Mouse (Mus musculus) hindbrain, embryonic 14.5 days (tissue): ENCODE data around the gene Catsperg1. TPM values are rescaled to one million over a fixed set of nuclear protein-coding genes. Genes with fewer than 3 reads are reported as not detected.
A peak's percentile ranks its signal among the peaks of the same experiment; 100 is the strongest.
"Not testable (repeated sequence)": the region's sequence is repeated elsewhere in the genome, so short reads cannot be mapped to it uniquely, and the experiment has no call there.

Experiments used
- ATAC-seq: fragments of 200-750 bp; cut with Nextera tagmentation; 2 replicates; pipeline ENCODE4 v1.8.0; 2017; ENCODE audit warnings: moderate number of reproducible peaks, mild to moderate bottlenecking, moderate TSS enrichment, moderate library complexity; ENCODE audit not compliant: low FRiP score
- DNase-seq: peaks from one replicate; pipeline ENCODE4 v3.0.0-alpha.2; 2015; ENCODE audit warnings: low spot score
- H3K27ac ChIP-seq: fragments of 300-500 bp; sonication (generic); 2 replicates; pipeline ENCODE4 v1.5.1; 2014; ENCODE audit warnings: mild to moderate bottlenecking, moderate library complexity
- H3K27me3 ChIP-seq: fragments of 300-500 bp; sonication (generic); 2 replicates; pipeline ENCODE4 v1.6.1; 2014; ENCODE audit warnings: mild to moderate bottlenecking, low read length, mixed read lengths; ENCODE audit not compliant: control insufficient read depth, insufficient read depth
- H3K36me3 ChIP-seq: fragments of 300-500 bp; sonication (generic); replicated peaks from 2 replicates; pipeline ENCODE4 v1.6.1; 2014; ENCODE audit not compliant: control insufficient read depth, insufficient read depth
- H3K4me1 ChIP-seq: fragments of 300-500 bp; sonication (generic); replicated peaks from 2 replicates; pipeline ENCODE4 v1.6.1; 2014; ENCODE audit warnings: antibody characterized with exemption, low read length, mixed read lengths; ENCODE audit not compliant: control insufficient read depth, insufficient read depth
- H3K4me2 ChIP-seq: fragments of 300-500 bp; sonication (generic); replicated peaks from 2 replicates; pipeline ENCODE4 v1.6.1; 2014; ENCODE audit warnings: mild to moderate bottlenecking, moderate library complexity
- H3K4me3 ChIP-seq: fragments of 300-500 bp; sonication (generic); replicated peaks from 2 replicates; pipeline ENCODE4 v1.5.1; 2014; ENCODE audit warnings: mild to moderate bottlenecking, low read length
- H3K9ac ChIP-seq: fragments of 300-500 bp; sonication (generic); 2 replicates; pipeline ENCODE4 v1.6.1; 2014
- H3K9me3 ChIP-seq: fragments of 300-500 bp; sonication (generic); 2 replicates; pipeline ENCODE4 v1.6.1; 2016; ENCODE audit warnings: low read length; ENCODE audit not compliant: control insufficient read depth
- WGBS: fragments of 180-500 bp; shearing (Covaris S2); extraction: QIAGEN DNeasy Blood & Tissue Kit; methylation state at CpG from one replicate; pipeline ENCODE4 v1.1.7; 2014; 5-methylcytosine and 5-hydroxymethylcytosine counted together
- polyA plus RNA-seq: library from polyadenylated mRNA; unstranded; fragments of >200 nt; fragmentation: Nextera tagmentation; extraction: Ambion mirVana; gene quantifications from 2 replicates; pipeline ENCODE4 v1.2.1, GENCODE M21; 2014

The Catsperg1 gene
- polyA plus RNA-seq, 1 experiment from 2014 or later: 3.3 TPM

GRCm38 (mm10) chr7:29154018-29154720 is 59.7 kb downstream of the Catsperg1 start:
- H3K4me2 ChIP-seq: no peak overlapping the region
- H3K36me3 ChIP-seq: no peaks in the 10 kb centered on the region
- H3K27ac ChIP-seq: no peak overlapping the region
- no peaks in the 10 kb centered on the region; the same call in 1 of the 2 replicates for H3K9me3 ChIP-seq
- DNase-seq (no peak), ATAC-seq (no peak)
- 0 out of 2 replicates have a peak, but pooled peaks cover 5% of the 10 kb centered on the region for H3K4me1 ChIP-seq
- H3K4me3 ChIP-seq: no peak overlapping the region
- 96% methylated on average over 14 of the region's 14 CpGs for WGBS
- H3K9ac ChIP-seq: no peak overlapping the region
- H3K27me3 ChIP-seq: 0 out of 2 replicates have a peak, but pooled peaks cover 5% of the 10 kb centered on the region

- H3K4me2 ChIP-seq: no peak overlapping the region
- no peak overlapping the region for H3K27ac ChIP-seq
- H3K4me3 ChIP-seq: no peak overlapping the region
- H3K27me3 ChIP-seq: no peaks in the 10 kb centered on the region
- DNase-seq (no peak), ATAC-seq (no peak)
- no peaks in the 10 kb centered on the region for H3K36me3 ChIP-seq
- WGBS: 67% methylated on average over 10 of the region's 10 CpGs
- no peaks in the 10 kb centered on the region; the same call in 1 of the 2 replicates for H3K9me3 ChIP-seq
- H3K4me1 ChIP-seq: 0 out of 2 replicates have a peak, but pooled peaks cover 5% of the 10 kb centered on the region
- no peak overlapping the region for H3K9ac ChIP-seq
Observed at GRCm38 (mm10) chr7:29151486-29151885, 62.3 kb downstream of the Catsperg1 start.

DNA sequence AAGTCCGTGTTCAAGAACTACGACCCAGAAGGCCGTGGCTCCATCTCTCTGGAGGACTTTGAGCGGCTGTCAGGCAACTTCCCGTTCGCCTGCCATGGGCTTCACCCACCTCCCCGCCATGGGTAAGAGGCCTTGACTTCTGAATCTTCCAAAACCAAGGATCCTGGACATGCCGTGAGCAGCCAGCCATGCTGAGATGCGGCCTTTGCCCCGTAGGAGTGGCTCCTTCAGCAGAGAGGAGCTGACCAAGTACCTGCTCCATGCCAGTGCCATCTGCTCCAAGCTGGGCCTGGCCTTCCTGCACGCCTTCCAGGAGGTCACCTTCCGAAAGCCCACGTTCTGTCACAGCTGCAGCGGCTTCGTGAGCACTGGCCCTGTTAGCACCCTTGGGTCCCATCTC is 65.1 kb downstream of the Catsperg1 start:
- Histone ChIP-seq H3K4me2 (no peak overlapping the region), H3K27ac (no peak overlapping the region), H3K36me3 (no peaks in the 10 kb centered on the region), H3K27me3 (no peaks in the 10 kb centered on the region), H3K4me1 (no peaks in the 10 kb centered on the region), H3K9me3 (no peaks in the 10 kb centered on the region), H3K4me3 (no peak overlapping the region), H3K9ac (no peak overlapping the region)
- DNase-seq: no peak
- WGBS: 85% methylated on average over 15 of the region's 15 CpGs
- ATAC-seq: no peak

- DNase-seq (no peak), ATAC-seq (no peak)
- WGBS: 88% methylated on average over 7 of the region's 7 CpGs
- Histone ChIP-seq H3K9me3 (no peaks in the 10 kb centered on the region), H3K36me3 (no peaks in the 10 kb centered on the region), H3K27me3 (no peaks in the 10 kb centered on the region), H3K27ac (no peak overlapping the region), H3K4me2 (no peak overlapping the region), H3K9ac (no peak overlapping the region), H3K4me3 (no peak overlapping the region), H3K4me1 (no peaks in the 10 kb centered on the region)
Observed at GRCm38 (mm10) chr7:29146625-29147367, 67.0 kb downstream of the Catsperg1 start.

GRCm38 (mm10) chr7:29144006-29144405 is 69.8 kb downstream of the Catsperg1 start:
- H3K4me3 ChIP-seq: no peak overlapping the region
- ATAC-seq (no peak), DNase-seq (no peak)
- no peak overlapping the region for H3K9ac ChIP-seq
- no peak overlapping the region for H3K27ac ChIP-seq
- no peaks in the 10 kb centered on the region for H3K9me3 ChIP-seq
- no peak overlapping the region for H3K4me2 ChIP-seq
- WGBS: 90% methylated on average over 4 of the region's 4 CpGs
- no peaks in the 10 kb centered on the region for H3K4me1 ChIP-seq
- no peaks in the 10 kb centered on the region for H3K36me3 ChIP-seq
- no peaks in the 10 kb centered on the region for H3K27me3 ChIP-seq

- Histone ChIP-seq H3K4me3 (no peak overlapping the region), H3K4me1 (no peaks in the 10 kb centered on the region), H3K27ac (no peak overlapping the region), H3K9ac (no peak overlapping the region), H3K36me3 (no peaks in the 10 kb centered on the region), H3K4me2 (no peak overlapping the region), H3K9me3 (no peaks in the 10 kb centered on the region), H3K27me3 (peaks cover 3% of the 10 kb centered on the region; the same call in 1 of the 2 replicates)
- 86% methylated on average over 8 of the region's 8 CpGs for WGBS
- DNase-seq: no peak
- ATAC-seq: no peak
Observed at GRCm38 (mm10) chr7:29141416-29141815, 72.4 kb downstream of the Catsperg1 start.

DNA sequence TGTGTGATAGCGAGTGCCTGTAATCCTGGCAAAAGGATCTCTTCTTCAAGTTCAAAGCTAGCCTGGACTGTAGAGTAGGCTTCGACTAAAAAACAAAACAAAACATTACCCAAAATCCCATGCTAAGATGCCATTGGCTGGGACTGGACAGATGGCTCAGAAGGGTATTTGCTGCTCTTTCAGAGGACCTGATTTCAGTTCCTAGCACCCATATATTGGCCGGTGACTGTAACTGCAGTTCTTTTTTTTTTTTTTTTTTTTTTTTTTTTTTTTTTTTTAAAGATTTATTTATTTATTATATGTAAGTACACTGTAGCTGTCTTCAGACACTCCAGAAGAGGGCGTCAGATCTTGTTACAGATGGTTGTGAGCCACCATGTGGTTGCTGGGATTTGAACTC is 74.6 kb downstream of the Catsperg1 start:
- not testable (repeated sequence) for H3K4me2 ChIP-seq, H3K9me3 ChIP-seq, DNase-seq, H3K9ac ChIP-seq, ATAC-seq, H3K4me3 ChIP-seq, H3K27ac ChIP-seq, H3K36me3 ChIP-seq, H3K4me1 ChIP-seq
- WGBS: 89% methylated on average over 3 of the region's 4 CpGs
- peaks cover 20% of the 10 kb centered on the region for H3K27me3 ChIP-seq

DNA sequence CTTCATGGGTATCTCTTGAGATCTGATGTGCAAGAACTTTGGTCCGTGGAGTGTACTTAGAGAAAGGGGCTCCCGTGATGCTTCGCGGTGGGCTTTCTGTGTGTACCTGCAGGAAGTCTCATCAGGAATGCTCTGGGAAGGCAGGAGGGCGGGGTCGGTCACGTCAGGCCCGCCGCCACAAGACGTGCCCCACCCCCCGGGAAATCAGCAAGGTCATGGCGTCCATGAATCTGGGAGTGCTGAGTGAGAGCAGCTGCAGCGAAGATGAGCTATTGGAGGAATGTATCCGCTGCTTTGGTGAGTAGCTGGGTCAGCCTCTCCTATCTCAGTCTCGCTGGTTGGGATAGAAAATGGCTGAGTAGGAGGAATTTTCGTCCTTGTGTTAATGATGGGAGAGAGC is 76.4 kb downstream of the Catsperg1 start:
- no peak overlapping the region for H3K9ac ChIP-seq
- no peak for DNase-seq
- H3K4me1 ChIP-seq: no peaks in the 10 kb centered on the region; the same call in 1 of the 2 replicates
- no peaks in the 10 kb centered on the region for H3K9me3 ChIP-seq
- no peak overlapping the region for H3K4me2 ChIP-seq
- WGBS: 41% methylated on average over 16 of the region's 16 CpGs
- H3K4me3 ChIP-seq: no peak overlapping the region
- no peaks in the 10 kb centered on the region for H3K36me3 ChIP-seq
- H3K27me3 ChIP-seq: peaks cover 20% of the 10 kb centered on the region
- no peak for ATAC-seq
- H3K27ac ChIP-seq: no peak overlapping the region

- peak within 1 kb of the TSS; percentile 28; the same call in 1 of the 2 replicates for H3K9ac ChIP-seq
- H3K27ac ChIP-seq: no peak within 1 kb of the TSS
- DNase-seq: no peak
- H3K4me3 ChIP-seq: peak within 1 kb of the TSS; percentile 19
- peak within 1 kb of the TSS; percentile 46 for H3K4me2 ChIP-seq
- no peaks in the 10 kb centered on the region; the same call in 1 of the 2 replicates for H3K4me1 ChIP-seq
- H3K36me3 ChIP-seq: no peaks in the 10 kb centered on the region
- ATAC-seq: no peak
- WGBS: 1% methylated on average over 13 of the region's 20 CpGs
- H3K27me3 ChIP-seq: peaks cover 20% of the 10 kb centered on the region
- H3K9me3 ChIP-seq: no peaks in the 10 kb centered on the region
Observed at GRCm38 (mm10) chr7:29134693-29135386, 79.0 kb downstream of the Catsperg1 start, which contains the start of gene Rasgrp4. Gene Rasgrp4 (plus strand): TSS chr7:29134851.
